Mouse (Mus musculus): ENCODE measurements around the gene Evc.

Evc gene

DNA sequence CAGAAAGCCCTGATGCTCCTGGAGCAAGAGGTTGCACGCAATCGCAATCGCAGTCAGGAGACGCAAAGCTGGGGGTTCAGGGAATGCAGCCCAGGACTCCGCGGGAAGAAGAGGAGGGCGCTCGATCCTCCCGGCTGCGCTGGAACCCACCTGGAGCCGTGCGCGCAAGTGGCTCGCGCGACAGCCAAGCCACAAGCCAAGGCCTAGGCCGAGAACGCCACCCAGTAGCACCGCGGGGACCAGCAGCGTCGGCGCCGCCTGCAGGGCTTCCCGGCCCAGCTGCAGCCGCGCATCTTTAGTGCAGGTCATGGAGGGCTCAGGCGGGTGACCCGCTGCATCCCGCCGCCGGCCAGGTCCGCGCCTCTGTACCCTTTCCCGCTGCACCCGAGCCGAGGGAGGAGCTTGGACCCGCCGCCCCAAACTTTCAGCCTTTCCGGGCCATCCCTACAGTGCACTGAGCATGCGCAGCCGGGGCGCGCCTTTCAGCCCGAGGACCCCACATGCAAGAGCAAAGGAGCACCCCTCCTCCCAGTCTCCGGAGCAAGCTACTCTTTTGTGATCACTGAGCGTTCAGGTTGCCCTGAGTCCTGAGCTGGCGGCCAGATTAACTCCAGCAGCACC lies at the start of gene Evc:
TSS of gene Evc (minus strand) at position 410 of the 621 bp plus-strand sequence.
- DNase-seq (ENCODE audit: low spot score in 2 of 2), result peak; percentile 35 to 36

DNA sequence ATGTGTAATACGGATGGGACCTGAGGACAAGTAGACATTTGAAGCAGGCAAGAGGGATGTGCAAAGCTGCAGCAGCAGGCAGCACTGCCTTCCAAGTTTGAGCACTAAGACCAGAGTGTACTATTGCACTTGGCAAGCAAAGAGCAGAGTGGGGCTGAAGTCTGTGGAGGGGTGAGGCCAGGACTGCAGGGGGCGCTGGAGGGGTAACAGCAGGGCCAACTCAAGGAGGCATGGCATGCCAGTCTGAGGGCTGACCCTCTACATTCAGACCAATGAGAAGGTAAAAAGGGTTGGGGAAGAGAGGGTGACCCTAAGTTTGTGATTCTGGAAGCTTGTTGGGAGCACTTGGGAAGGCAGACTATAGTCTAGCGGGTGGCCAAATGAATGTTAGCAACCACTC lies 46.9 kb upstream of the Evc start:
- no peak for DNase-seq (ENCODE audit: low spot score in 2 of 2)

- no peak for DNase-seq (ENCODE audit: low spot score in 2 of 2)
These were observed 43.9 kb upstream of the Evc start for GRCm38 (mm10) chr5:37380641-37381040.

GRCm38 (mm10) chr5:37377376-37377775 lies 40.7 kb upstream of the Evc start:
- no peak for DNase-seq (ENCODE audit: low spot score in 2 of 2)

DNA sequence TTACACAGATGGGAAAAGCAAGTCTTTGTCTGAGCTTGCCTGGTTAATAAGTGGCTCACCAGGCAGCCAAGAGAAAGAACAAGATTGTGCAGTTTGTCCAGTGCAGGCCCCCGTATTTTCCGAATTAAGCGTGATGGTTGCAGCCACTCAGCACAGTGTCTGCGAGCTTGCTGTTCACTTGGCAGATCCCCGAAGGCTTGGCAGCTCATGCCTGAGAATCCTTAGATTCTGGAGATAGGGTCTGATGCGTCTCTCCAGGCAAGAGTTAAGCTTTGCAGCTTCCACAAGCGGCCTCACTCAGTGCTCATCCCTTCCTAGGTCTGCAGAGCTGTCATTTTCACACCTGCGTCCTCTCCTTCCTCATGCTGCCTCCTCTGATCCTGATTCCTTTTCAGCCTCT lies 32.1 kb upstream of the Evc start:
- no peak for DNase-seq (ENCODE audit: low spot score in 2 of 2)

GRCm38 (mm10) chr5:37365751-37366150 lies 29.1 kb upstream of the Evc start:
- DNase-seq (ENCODE audit: low spot score in 2 of 2), result no peak

GRCm38 (mm10) chr5:37363284-37363683 lies 26.6 kb upstream of the Evc start:
- no peak for DNase-seq (ENCODE audit: low spot score in 2 of 2)

DNA sequence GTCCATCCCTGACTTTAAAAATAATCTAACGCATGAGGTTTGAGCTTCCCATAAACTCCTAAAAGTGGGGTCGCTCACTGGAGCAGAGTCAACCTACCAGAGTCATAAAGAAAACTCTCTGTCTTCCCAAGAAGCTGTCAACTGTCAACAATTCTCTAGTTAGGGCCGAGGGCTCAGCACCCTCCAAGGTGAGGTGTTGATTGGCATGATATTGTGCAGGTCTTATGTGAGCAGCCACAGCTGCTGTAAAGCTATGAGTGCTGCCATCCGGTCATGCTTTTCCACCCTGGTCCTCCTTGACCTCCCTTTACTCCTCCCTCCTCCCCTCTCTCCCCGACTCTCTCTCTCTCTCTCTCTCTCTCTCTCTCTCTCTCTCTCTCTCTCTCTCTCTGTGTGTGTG lies 25.9 kb upstream of the Evc start:
- DNase-seq (ENCODE audit: low spot score in 2 of 2), result no peak

DNA sequence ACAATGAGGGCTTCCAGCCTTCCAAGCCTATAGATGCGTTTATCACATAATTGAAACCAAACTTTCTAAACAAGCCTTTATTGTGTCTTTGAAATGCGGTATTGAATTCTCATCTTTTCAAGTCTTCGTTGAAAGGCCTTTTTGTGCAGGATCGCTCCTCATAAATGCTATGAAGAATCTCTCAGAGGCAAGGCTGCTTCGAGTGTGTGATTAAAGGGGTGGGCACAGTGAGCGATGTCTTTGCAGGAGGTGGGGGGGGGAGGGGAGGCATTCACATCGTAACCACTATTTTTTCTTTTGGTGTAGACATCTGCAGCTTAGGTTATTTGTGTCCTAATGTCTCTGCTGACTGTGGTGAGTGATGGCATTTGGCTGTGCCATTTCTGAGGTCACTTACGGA lies 19.3 kb upstream of the Evc start:
- no peak for DNase-seq (ENCODE audit: low spot score in 2 of 2)

GRCm38 (mm10) chr5:37354385-37354784 lies 17.7 kb upstream of the Evc start:
- DNase-seq (ENCODE audit: low spot score in 2 of 2), result peak; percentile 62 to 76

DNA sequence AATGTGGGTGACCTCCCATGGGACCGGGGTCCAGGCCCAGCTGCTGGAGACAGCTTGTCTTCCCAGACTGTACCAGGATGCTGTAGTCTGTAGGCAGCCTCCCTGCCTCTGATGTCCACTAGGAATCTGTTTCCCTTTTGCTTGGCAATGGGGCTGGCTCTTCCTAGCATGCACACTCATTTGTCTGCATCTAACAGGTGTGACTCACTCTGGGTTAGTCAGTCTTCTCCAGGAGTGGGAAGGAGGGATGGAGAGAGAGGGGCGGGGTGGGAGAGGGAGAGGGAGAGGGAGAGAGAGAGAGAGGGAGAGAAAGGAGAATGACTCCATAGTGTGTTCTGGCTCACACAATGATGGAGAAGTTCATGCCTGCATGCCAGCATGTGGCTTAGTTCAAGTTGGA lies 15.1 kb upstream of the Evc start:
- DNase-seq (ENCODE audit: low spot score in 2 of 2), result no peak

- peak in 1 of 2 experiments; percentile 27 for DNase-seq (ENCODE audit: low spot score in 2 of 2)
These were observed 7.3 kb upstream of the Evc start for GRCm38 (mm10) chr5:37343962-37344361.

GRCm38 (mm10) chr5:37338288-37338687 lies 1.6 kb upstream of the Evc start, which contains the start of gene Evc2:
Gene Evc2 (plus strand): TSS chr5:37338499.
- DNase-seq (ENCODE audit: low spot score in 2 of 2), result peak; percentile 85 to 87

GRCm38 (mm10) chr5:37337696-37338095 lies 1.0 kb upstream of the Evc start:
- no peak for DNase-seq (ENCODE audit: low spot score in 2 of 2)

GRCm38 (mm10) chr5:37335061-37335460 lies 1.6 kb downstream of the Evc start:
- DNase-seq (ENCODE audit: low spot score in 2 of 2), result no peak

GRCm38 (mm10) chr5:37332066-37332465 lies 4.6 kb downstream of the Evc start:
- DNase-seq (ENCODE audit: low spot score in 2 of 2), result no peak

DNA sequence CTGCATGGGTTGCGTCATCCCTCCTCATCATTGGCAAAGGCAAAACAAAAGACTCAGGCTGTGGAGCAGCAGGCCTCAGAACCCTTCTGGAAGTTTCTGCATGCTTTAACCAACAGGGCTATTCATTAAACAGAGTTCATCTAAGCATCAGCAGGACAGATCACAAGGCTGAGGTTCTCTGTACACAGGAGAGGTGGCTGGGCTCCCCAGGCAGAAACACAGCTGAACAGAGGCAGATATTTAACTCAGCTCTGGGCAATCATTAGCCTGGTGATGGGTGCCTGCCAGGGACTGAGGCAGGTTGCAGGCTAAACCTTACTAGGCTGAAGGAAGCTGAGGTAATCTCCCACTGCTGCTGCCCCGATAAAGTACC lies 5.6 kb downstream of the Evc start:
- DNase-seq (ENCODE audit: low spot score in 2 of 2), result no peak

DNA sequence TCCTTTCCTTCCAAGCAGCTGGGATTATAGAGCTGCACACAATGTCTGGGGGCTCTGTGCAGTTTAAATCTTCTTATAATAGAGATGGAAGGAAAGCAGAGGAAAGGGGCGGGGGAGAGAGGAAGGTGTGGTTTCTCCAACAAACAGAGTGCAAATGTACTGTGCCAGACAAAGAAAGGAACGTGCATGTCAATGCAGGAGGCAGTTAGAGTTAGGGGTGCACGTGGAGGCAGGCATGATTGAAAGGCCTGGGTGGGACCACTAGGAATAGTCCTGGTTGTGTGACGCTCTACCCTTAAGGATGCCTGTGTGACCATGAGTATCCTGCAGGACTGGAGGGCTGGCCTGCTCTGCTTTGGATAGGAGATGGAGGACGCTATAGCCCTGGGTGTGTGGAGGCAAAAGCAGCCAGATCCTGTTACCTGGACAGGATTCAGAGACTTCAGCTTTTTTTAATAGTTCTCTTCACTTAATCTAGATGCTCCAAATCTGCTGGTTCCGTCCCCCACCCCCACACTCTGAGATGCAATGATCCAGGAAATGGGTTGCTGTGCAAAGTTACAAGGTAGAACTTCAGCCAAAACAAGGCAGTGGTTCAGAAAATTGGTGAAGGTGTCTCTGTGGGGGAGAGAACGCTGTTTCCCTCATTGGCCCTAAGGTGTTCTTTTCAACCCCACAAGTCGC lies 6.1 kb downstream of the Evc start:
- no peak for DNase-seq (ENCODE audit: low spot score in 2 of 2)

DNA sequence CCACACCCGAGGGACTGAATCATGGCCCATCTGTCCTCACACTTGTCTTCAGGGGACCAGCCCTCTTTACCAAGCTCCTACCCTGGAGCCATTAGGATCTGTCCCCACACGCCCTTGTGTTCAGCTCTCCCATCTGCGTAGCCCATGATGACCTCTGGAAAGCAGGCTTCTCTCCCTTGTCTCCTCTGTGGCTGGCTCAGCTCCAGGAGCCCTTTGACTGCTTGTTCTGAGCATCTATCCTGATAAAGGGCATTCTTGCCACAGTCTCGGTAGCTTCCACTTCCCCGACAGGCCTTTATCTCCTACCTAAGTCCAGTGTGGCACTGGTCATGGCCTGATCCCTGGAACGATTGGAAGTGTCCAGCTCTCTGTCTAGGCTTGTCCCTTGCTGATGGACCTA lies 10.0 kb downstream of the Evc start:
- DNase-seq (ENCODE audit: low spot score in 2 of 2), result no peak

DNA sequence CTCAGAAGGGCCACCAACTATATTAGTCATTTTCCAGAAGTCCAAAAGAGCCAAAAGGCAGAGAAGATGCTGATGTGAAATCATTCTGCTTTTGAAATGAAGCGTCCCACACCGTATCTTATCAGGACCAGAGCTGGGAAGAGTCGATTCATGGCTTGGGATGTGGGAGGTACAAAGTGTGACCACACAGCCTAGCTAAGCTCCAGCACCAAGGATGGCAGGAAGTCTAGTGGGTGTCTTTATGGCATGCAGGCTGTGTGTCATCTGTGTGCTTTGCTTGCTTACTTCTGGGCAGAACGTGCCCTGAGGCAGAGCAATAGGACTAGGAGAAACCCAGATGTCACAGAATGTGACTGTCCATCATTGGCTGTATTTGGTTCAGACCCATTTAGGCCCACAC lies 15.9 kb downstream of the Evc start:
- DNase-seq (ENCODE audit: low spot score in 2 of 2), result no peak

DNA sequence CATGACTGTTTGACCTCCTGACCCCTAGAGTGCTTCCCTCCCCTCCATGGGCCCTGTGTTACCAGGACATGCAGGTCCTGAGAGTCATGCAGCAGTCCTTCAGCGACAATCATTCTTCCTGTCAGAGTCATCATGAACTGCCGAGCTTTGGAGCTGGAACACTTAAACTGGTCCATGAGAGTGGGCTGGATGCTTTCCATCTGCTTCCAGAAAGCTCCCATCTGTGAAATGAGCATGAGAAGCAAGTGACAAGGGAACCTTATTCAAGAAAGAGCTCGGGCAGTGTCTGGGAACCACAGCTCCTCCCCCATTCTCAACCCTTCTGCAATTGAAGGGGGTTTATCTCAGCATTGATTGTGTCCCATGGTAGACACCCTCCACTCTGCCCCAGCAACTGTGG lies 16.5 kb downstream of the Evc start:
- peak; percentile 47 to 58 for DNase-seq (ENCODE audit: low spot score in 2 of 2)

DNA sequence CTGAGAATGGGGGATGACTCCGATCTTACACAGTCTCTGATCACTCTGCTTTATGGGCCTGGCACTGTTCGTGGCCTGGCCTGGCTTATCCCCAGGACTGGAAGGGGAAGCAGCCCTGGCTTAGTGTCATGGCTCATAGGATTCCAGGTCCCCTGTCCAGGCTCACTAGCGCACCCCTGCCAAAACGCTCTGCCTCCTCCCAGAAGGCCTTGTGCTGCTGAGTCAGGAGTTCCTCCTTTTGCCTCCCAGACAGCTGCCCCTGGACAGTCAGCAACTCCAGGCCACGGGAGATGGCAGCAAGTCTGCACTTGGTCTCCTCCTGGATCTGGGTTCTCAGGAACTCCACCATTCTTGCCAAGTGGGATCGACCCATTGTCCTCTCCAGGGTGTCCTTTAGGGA lies 18.0 kb downstream of the Evc start:
- no peak for DNase-seq (ENCODE audit: low spot score in 2 of 2)

DNA sequence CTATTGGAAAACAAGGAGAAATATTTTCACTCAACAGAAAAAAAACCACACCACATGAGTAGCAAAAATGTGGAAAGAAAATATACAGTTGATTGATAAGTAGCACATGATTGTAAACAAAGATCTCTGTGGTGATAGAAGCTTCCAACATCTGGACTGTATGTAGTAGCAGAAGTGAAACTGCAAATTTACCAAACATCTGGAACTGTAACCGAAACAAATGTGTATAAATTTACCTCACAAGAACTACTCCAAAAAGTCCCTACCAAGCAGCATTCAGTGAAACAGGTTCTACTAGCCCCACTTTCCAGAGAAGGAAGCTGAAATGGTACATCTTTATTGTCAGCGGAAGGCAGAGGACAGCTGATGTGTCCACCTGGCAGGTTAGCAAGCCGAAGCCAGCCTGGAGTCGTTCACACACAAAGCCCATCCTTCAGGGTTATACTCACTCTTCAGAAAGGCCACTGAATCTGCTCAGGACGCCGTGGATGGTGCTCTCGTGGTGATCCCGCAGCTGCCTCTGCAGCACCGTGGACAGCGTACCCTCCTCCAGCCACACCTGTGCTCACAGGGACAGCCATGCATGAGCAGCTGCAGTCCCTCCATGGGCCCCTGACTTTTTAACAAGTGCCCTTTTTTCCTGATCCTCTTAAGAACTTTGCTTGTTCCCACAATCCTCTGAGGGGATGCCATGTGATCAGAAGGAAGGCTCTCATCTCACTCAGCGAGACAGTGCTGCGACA lies 23.5 kb downstream of the Evc start:
- no peak for DNase-seq (ENCODE audit: low spot score in 2 of 2)

Data from right cerebral cortex, adult 2 months (tissue).